Mouse (Mus musculus) forebrain, embryonic 11.5 days (tissue): Measurements from ENCODE around the gene Gpr15. TPM values are rescaled to one million over a fixed set of nuclear protein-coding genes. Genes with fewer than 3 reads are reported as not detected.

Experiments used
- ATAC-seq: fragments of 200-750 bp; cut with Nextera tagmentation; replicated peaks from 2 replicates; pipeline ENCODE4 v1.8.0; 2017; ENCODE audit warnings: moderate TSS enrichment; ENCODE audit not compliant: low FRiP score
- DNase-seq: peaks from one replicate; pipeline ENCODE4 v3.0.0-alpha.2; 2017; ENCODE audit warnings: low spot score
- H3K27ac ChIP-seq: fragments of 300-500 bp; sonication (generic); 2 replicates; pipeline ENCODE4 v1.5.1; 2014; ENCODE audit warnings: low read depth, low read length
- H3K27me3 ChIP-seq: fragments of 300-500 bp; sonication (generic); 2 replicates; pipeline ENCODE4 v1.6.1; 2014; ENCODE audit warnings: mild to moderate bottlenecking, low read length, mixed read lengths; ENCODE audit not compliant: control insufficient read depth, insufficient read depth
- H3K36me3 ChIP-seq: fragments of 300-500 bp; sonication (generic); 2 replicates; pipeline ENCODE4 v1.6.1; 2014; ENCODE audit warnings: mild to moderate bottlenecking, low read length, moderate library complexity, mixed read lengths; ENCODE audit not compliant: control insufficient read depth, insufficient read depth
- H3K4me1 ChIP-seq: fragments of 300-500 bp; sonication (generic); replicated peaks from 2 replicates; pipeline ENCODE4 v1.6.1; 2014; ENCODE audit warnings: low read length, mixed read lengths; ENCODE audit not compliant: control insufficient read depth, insufficient read depth
- H3K4me2 ChIP-seq: fragments of 300-500 bp; sonication (generic); 2 replicates; pipeline ENCODE4 v1.6.1; 2014; ENCODE audit warnings: low read depth, mild to moderate bottlenecking, low read length, moderate library complexity, mixed read lengths; ENCODE audit not compliant: severe bottlenecking
- H3K4me3 ChIP-seq: fragments of 300-500 bp; sonication (generic); 2 replicates; pipeline ENCODE4 v1.5.1; 2014; ENCODE audit warnings: low read depth, low read length
- H3K9ac ChIP-seq: fragments of 300-500 bp; sonication (generic); 2 replicates; pipeline ENCODE4 v1.6.1; 2014; ENCODE audit warnings: low read length
- H3K9me3 ChIP-seq: fragments of 300-500 bp; sonication (generic); 2 replicates; pipeline ENCODE4 v1.6.1; 2016; ENCODE audit warnings: low read length, mixed read lengths; ENCODE audit not compliant: control insufficient read depth
- WGBS: fragments of 180-500 bp; shearing (Covaris S2); extraction: QIAGEN DNeasy Blood & Tissue Kit; methylation state at CpG from one replicate; pipeline ENCODE4 v1.1.7; 2014; 5-methylcytosine and 5-hydroxymethylcytosine counted together
- polyA plus RNA-seq: library from polyadenylated mRNA; unstranded; fragments of >200 nt; fragmentation: Nextera tagmentation; extraction: Ambion mirVana; gene quantifications from 2 replicates; pipeline ENCODE4 v1.2.1, GENCODE M21; 2014

Gene Gpr15
- polyA plus RNA-seq = not detected in 2 replicates

GRCm38 (mm10) chr16:58718666-58719120, at the start of gene Gpr15:
Gpr15 (minus strand) TSS chr16:58719070.
- 93% methylated on average over 7 of the region's 7 CpGs for WGBS
- Histone ChIP-seq H3K4me2 (no peak within 1 kb of the TSS), H3K27ac (no peak within 1 kb of the TSS), H3K27me3 (no peaks in the 10 kb centered on the region), H3K36me3 (no peaks in the 10 kb centered on the region), H3K9ac (no peak within 1 kb of the TSS), H3K4me3 (no peak within 1 kb of the TSS), H3K9me3 (no peaks in the 10 kb centered on the region), H3K4me1 (no peaks in the 10 kb centered on the region)
- ATAC-seq (no peak), DNase-seq (no peak)

- Histone ChIP-seq H3K4me3 (no peak within 1 kb of the TSS), H3K36me3 (no peaks in the 10 kb centered on the region), H3K27ac (no peak within 1 kb of the TSS), H3K9ac (no peak within 1 kb of the TSS), H3K27me3 (no peaks in the 10 kb centered on the region), H3K4me2 (no peak within 1 kb of the TSS), H3K9me3 (no peaks in the 10 kb centered on the region), H3K4me1 (no peaks in the 10 kb centered on the region)
- WGBS = 87% methylated on average over 1 of the region's 1 CpGs
- ATAC-seq = no peak
- no peak for DNase-seq
Observed at GRCm38 (mm10) chr16:58763076-58763475, 44.2 kb upstream of the Gpr15 start, which contains the start of gene Olfr172. Olfr172 (minus strand) TSS chr16:58763176.

DNA sequence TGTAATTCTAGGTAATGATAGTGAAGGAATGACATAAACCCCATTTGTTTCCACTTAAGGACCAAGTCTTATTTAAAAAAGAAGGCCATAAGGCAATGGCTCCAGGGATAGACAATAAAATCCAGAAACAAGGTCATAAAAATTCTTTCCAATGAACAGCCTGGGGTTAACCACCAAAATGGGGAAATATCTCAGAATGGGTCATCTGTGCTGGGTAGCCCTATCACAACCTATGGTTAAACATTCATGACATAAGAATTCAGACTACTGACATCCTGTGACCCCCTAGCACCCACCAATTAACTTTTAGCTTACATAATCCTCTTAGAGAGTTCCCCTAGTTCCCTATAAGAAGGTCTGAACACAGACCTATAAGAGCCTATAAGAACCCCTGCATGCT, 37.3 kb upstream of the Gpr15 start:
- H3K9me3 ChIP-seq = no peaks in the 10 kb centered on the region
- H3K36me3 ChIP-seq = no peaks in the 10 kb centered on the region
- no peak overlapping the region for H3K27ac ChIP-seq
- no peak overlapping the region for H3K4me3 ChIP-seq
- no peak overlapping the region for H3K4me2 ChIP-seq
- no peaks in the 10 kb centered on the region for H3K4me1 ChIP-seq
- DNase-seq = no peak
- ATAC-seq = no peak
- H3K9ac ChIP-seq = no peak overlapping the region
- H3K27me3 ChIP-seq = no peaks in the 10 kb centered on the region

DNA sequence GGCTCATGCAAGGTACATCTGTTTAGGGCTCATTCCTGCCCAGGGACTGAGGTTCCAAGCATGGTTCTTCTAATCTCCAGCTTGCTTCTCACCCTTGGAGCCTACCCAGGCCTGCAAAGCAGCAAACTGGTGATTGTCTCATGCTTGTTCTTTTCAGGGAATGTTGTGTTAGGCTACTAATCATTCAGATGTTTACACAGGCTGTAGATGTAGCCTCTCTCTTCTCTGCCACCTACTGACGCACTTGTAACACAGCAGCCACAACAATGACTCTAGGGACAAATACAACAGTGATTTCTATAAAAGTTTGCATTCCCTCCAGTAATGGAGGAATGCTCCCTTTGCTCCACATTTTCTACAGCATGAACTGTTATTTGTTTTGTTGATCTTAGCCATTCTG, 32.4 kb upstream of the Gpr15 start:
- Histone ChIP-seq H3K4me1 (no peaks in the 10 kb centered on the region), H3K9me3 (no peaks in the 10 kb centered on the region), H3K9ac (no peak overlapping the region), H3K4me2 (no peak overlapping the region), H3K36me3 (no peaks in the 10 kb centered on the region), H3K27ac (no peak overlapping the region), H3K27me3 (no peaks in the 10 kb centered on the region), H3K4me3 (no peak overlapping the region)
- no peak for DNase-seq
- no peak for ATAC-seq
- WGBS = 19% methylated on average over 1 of the region's 1 CpGs

DNA sequence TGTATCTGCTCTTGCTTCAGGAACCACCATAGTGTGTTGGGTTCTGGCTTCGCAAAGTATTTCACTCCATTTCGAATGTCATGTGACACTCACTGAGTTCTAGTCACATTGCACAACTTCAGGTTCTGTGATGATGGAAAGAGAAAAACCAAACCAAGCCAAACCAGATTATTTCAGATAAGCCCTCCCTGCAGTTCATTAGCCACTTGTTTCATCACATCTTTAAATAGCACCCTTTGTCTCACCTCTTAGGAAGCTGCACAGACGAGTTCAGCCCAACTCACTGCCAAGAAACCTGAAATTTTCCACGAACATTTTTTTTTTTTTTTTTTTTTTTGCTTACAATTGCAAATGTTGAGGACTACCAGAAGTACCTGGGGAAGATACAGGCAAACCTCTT, 27.8 kb upstream of the Gpr15 start:
- 76% methylated on average over 4 of the region's 4 CpGs for WGBS
- H3K36me3 ChIP-seq = no peaks in the 10 kb centered on the region
- H3K27me3 ChIP-seq = no peaks in the 10 kb centered on the region
- no peak overlapping the region for H3K4me3 ChIP-seq
- no peak overlapping the region for H3K9ac ChIP-seq
- H3K4me2 ChIP-seq = no peak overlapping the region
- ATAC-seq (no peak), DNase-seq (no peak)
- H3K4me1 ChIP-seq = no peaks in the 10 kb centered on the region
- H3K9me3 ChIP-seq = no peaks in the 10 kb centered on the region
- no peak overlapping the region for H3K27ac ChIP-seq

GRCm38 (mm10) chr16:58740751-58741150, 21.9 kb upstream of the Gpr15 start:
- H3K27me3 ChIP-seq = no peaks in the 10 kb centered on the region
- 94% methylated on average over 5 of the region's 5 CpGs for WGBS
- no peaks in the 10 kb centered on the region for H3K4me1 ChIP-seq
- no peak overlapping the region for H3K27ac ChIP-seq
- H3K9ac ChIP-seq = no peak overlapping the region
- DNase-seq (no peak), ATAC-seq (no peak)
- no peak overlapping the region for H3K4me2 ChIP-seq
- no peaks in the 10 kb centered on the region for H3K9me3 ChIP-seq
- no peaks in the 10 kb centered on the region for H3K36me3 ChIP-seq
- no peak overlapping the region for H3K4me3 ChIP-seq

- DNase-seq (no peak), ATAC-seq (no peak)
- no peaks in the 10 kb centered on the region for H3K9me3 ChIP-seq
- no peaks in the 10 kb centered on the region for H3K27me3 ChIP-seq
- no peak overlapping the region for H3K27ac ChIP-seq
- H3K36me3 ChIP-seq = peaks cover 2% of the 10 kb centered on the region; the same call in 1 of the 2 replicates
- no peaks in the 10 kb centered on the region for H3K4me1 ChIP-seq
- H3K4me3 ChIP-seq = no peak overlapping the region
- H3K4me2 ChIP-seq = no peak overlapping the region
- H3K9ac ChIP-seq = no peak overlapping the region
- 100% methylated on average over 1 of the region's 1 CpGs for WGBS
Observed at GRCm38 (mm10) chr16:58738800-58739199, 19.9 kb upstream of the Gpr15 start.

DNA sequence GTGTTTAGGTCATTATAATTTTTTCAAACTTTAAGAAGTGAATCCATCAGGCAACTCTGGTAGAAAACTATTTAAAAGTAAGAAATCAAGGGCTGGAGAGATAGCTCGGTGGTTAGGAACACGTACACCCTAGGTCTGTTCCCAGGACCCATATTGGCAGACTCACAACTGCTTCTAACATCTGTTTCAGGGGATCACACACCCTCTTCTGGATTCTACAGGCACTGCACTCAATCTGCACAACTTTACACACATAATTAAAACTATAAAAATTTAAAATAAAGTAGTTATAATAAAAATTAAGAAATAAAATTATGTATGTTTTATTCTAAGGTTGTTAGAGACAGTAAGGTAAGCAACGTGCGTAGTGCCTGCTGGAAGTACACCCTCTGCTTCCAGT, 19.3 kb upstream of the Gpr15 start:
- Histone ChIP-seq H3K4me1 (no peaks in the 10 kb centered on the region), H3K4me3 (no peak overlapping the region), H3K4me2 (no peak overlapping the region), H3K36me3 (peaks cover 2% of the 10 kb centered on the region; the same call in 1 of the 2 replicates), H3K9ac (no peak overlapping the region), H3K27ac (no peak overlapping the region), H3K27me3 (no peaks in the 10 kb centered on the region), H3K9me3 (no peaks in the 10 kb centered on the region)
- 84% methylated on average over 4 of the region's 4 CpGs for WGBS
- DNase-seq (no peak), ATAC-seq (no peak)

GRCm38 (mm10) chr16:58728176-58728671, 9.4 kb upstream of the Gpr15 start:
- no peaks in the 10 kb centered on the region for H3K4me1 ChIP-seq
- H3K9me3 ChIP-seq = no peaks in the 10 kb centered on the region
- ATAC-seq = peak; percentile 93
- H3K4me2 ChIP-seq = peak overlapping the region; percentile 56
- WGBS = 1% methylated on average over 23 of the region's 31 CpGs
- H3K9ac ChIP-seq = peak overlapping the region; percentile 73
- no peaks in the 10 kb centered on the region for H3K27me3 ChIP-seq
- no peak for DNase-seq
- H3K27ac ChIP-seq = peak overlapping the region; percentile 60; the same call in 1 of the 2 replicates
- H3K4me3 ChIP-seq = peak overlapping the region; percentile 65
- peaks cover 3% of the 10 kb centered on the region; the same call in 1 of the 2 replicates for H3K36me3 ChIP-seq
